Mouse (Mus musculus) liver, embryonic 14.5 days (tissue): ENCODE measurements around the gene Pik3r1.

Experiments used
- CTCF ChIP-seq: IDR thresholded peaks from 2 replicates; pipeline ENCODE4 v1.5.1; 2016; ENCODE audit warnings: antibody characterized with exemption, low read depth, control low read depth
- EP300 ChIP-seq: IDR thresholded peaks from 2 replicates; pipeline ENCODE4 v1.6.1; 2016; ENCODE audit warnings: antibody characterized with exemption, low read depth

DNA sequence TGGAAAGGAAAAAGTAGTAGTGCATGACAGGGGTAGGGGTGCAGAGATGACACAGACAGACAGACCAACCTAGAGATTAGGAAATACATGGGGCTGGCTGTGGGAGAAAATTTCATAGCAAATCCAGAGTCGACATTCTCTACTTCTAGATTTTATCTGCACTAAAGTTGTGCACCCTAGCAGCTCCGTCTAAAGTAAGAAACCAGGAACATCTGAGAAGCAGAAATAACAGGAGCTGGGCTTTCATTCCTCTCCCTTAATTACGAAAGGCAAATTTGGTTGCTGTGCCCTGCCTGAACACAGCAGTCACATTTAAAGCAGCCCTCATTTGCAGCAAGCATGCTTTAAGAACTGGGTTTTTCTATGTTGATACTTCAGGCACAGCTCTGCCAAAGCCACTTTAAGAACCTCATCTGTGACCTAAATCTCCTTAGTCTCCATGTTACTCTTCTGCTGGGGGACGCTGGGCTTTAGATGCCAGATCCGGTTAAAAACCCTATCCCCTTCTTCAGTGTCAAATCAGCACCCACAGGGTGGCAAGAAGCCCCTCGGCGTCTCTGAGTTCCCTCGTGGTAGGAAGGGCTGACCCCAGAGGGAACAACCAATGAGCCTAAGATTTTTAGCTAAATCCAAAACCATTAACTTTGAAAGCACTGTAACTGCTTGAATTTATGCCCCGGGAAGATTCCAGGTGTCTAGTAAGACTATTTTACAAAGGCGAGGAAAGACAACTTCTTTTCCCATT is 76.9 kb downstream of the Pik3r1 start:
- TF ChIP-seq CTCF, result no peak
- TF ChIP-seq EP300, result no peak
